Mouse (Mus musculus) limb, embryonic 10.5 days (tissue): ENCODE data around the gene Shd. TPM values are rescaled to one million over a fixed set of nuclear protein-coding genes. Genes with fewer than 3 reads are reported as not detected.

Experiments
- DNase-seq: peaks from one replicate; pipeline ENCODE4 v3.0.0-alpha.2; 2017; ENCODE audit warnings: low spot score
- H3K27ac ChIP-seq: fragments of 300-500 bp; sonication (generic); 2 replicates; pipeline ENCODE4 v1.5.1; 2016; ENCODE audit warnings: mild to moderate bottlenecking
- H3K27me3 ChIP-seq: fragments of 300-500 bp; sonication (generic); 2 replicates; pipeline ENCODE4 v1.6.1; 2016; ENCODE audit warnings: low read depth, mild to moderate bottlenecking; ENCODE audit not compliant: poor library complexity, severe bottlenecking
- H3K36me3 ChIP-seq: fragments of 300-500 bp; sonication (generic); 2 replicates; pipeline ENCODE4 v1.6.1; 2016; ENCODE audit warnings: mild to moderate bottlenecking, moderate library complexity
- H3K4me1 ChIP-seq: fragments of 300-500 bp; sonication (generic); 2 replicates; pipeline ENCODE4 v1.6.1; 2016
- H3K4me3 ChIP-seq: fragments of 300-500 bp; sonication (generic); 2 replicates; pipeline ENCODE4 v1.5.1; 2016; ENCODE audit warnings: mild to moderate bottlenecking, moderate library complexity
- H3K9me3 ChIP-seq: fragments of 300-500 bp; sonication (generic); replicated peaks from 2 replicates; pipeline ENCODE4 v1.6.1; 2016; ENCODE audit warnings: mild to moderate bottlenecking
- WGBS: fragments of 180-500 bp; shearing (Covaris S2); methylation state at CpG from one replicate; pipeline ENCODE4 v1.1.7; 2016; 5-methylcytosine and 5-hydroxymethylcytosine counted together
- polyA plus RNA-seq: library from polyadenylated mRNA; unstranded; fragments of >200 nt; fragmentation: Nextera tagmentation; extraction: Ambion mirVana; gene quantifications from 2 replicates; pipeline ENCODE4 v1.2.1, GENCODE M21; 2016

Shd gene
- polyA plus RNA-seq, 1 experiment from 2014 or later = 39.7 TPM

GRCm38 (mm10) chr17:56015293-56015692, 45.0 kb downstream of the Shd start:
- Histone ChIP-seq H3K9me3 (no peaks in the 10 kb centered on the region), H3K4me1 (peaks cover 10% of the 10 kb centered on the region), H3K4me3 (no peak overlapping the region), H3K27ac (no peak overlapping the region), H3K27me3 (no peaks in the 10 kb centered on the region), H3K36me3 (peaks cover 97% of the 10 kb centered on the region)
- WGBS = 94% methylated on average over 9 of the region's 9 CpGs
- DNase-seq = no peak

DNA sequence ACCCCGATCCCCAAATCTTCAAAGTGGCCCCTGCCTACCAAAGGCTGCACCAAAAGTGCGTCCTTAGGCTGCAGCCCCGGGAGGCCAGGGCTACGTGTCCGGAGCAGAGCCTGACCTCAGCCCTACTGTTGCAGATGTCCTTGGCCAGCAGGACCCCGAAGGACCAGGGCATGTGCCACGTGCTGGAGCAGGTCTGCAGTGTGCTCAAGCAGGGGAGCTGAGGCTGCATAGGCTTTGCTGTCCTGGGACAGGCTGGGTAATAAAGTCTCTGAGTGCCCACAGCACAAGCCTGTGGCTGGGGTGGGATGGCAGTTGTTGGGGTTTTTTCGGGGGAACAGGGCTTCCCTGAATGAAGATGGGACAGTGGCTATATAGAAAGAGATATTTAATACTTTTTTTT, 46.1 kb downstream of the Shd start:
- Histone ChIP-seq H3K9me3 (no peaks in the 10 kb centered on the region), H3K27ac (no peak overlapping the region), H3K4me3 (no peak overlapping the region), H3K36me3 (peaks cover 95% of the 10 kb centered on the region), H3K4me1 (peaks cover 4% of the 10 kb centered on the region; the same call in 1 of the 2 replicates), H3K27me3 (no peaks in the 10 kb centered on the region)
- no peak for DNase-seq
- WGBS = 90% methylated on average over 8 of the region's 8 CpGs

GRCm38 (mm10) chr17:56016793-56017785, 46.8 kb downstream of the Shd start:
- no peaks in the 10 kb centered on the region for H3K27me3 ChIP-seq
- 85% methylated on average over 15 of the region's 15 CpGs for WGBS
- no peak overlapping the region for H3K27ac ChIP-seq
- DNase-seq = no peak
- peaks cover 4% of the 10 kb centered on the region; the same call in 1 of the 2 replicates for H3K4me1 ChIP-seq
- H3K4me3 ChIP-seq = no peak overlapping the region
- peaks cover 91% of the 10 kb centered on the region for H3K36me3 ChIP-seq
- no peaks in the 10 kb centered on the region for H3K9me3 ChIP-seq

- Histone ChIP-seq H3K4me3 (no peak overlapping the region), H3K27ac (no peak overlapping the region), H3K4me1 (peaks cover 8% of the 10 kb centered on the region; the same call in 1 of the 2 replicates), H3K36me3 (peaks cover 93% of the 10 kb centered on the region), H3K9me3 (no peaks in the 10 kb centered on the region), H3K27me3 (no peaks in the 10 kb centered on the region)
- no peak for DNase-seq
- 90% methylated on average over 7 of the region's 7 CpGs for WGBS
Observed at GRCm38 (mm10) chr17:56017848-56018247, 47.6 kb downstream of the Shd start.

- no peak for DNase-seq
- Histone ChIP-seq H3K27me3 (no peaks in the 10 kb centered on the region), H3K9me3 (no peaks in the 10 kb centered on the region), H3K4me1 (peaks cover 13% of the 10 kb centered on the region; the same call in 1 of the 2 replicates), H3K36me3 (peaks cover 93% of the 10 kb centered on the region), H3K27ac (no peak overlapping the region), H3K4me3 (no peak overlapping the region)
- 77% methylated on average over 20 of the region's 20 CpGs for WGBS
Observed at GRCm38 (mm10) chr17:56018347-56019131, 48.3 kb downstream of the Shd start.

GRCm38 (mm10) chr17:56020400-56021084, 50.3 kb downstream of the Shd start:
- H3K27ac ChIP-seq = no peak overlapping the region
- H3K36me3 ChIP-seq = peaks cover 92% of the 10 kb centered on the region
- H3K4me1 ChIP-seq = peaks cover 27% of the 10 kb centered on the region; the same call in 1 of the 2 replicates
- no peak for DNase-seq
- 97% methylated on average over 6 of the region's 6 CpGs for WGBS
- H3K9me3 ChIP-seq = no peaks in the 10 kb centered on the region
- no peaks in the 10 kb centered on the region for H3K27me3 ChIP-seq
- no peak overlapping the region for H3K4me3 ChIP-seq

GRCm38 (mm10) chr17:56021161-56021910, 51.1 kb downstream of the Shd start:
- WGBS = 84% methylated on average over 4 of the region's 4 CpGs
- Histone ChIP-seq H3K9me3 (no peaks in the 10 kb centered on the region), H3K4me3 (no peak overlapping the region), H3K4me1 (peaks cover 27% of the 10 kb centered on the region; the same call in 1 of the 2 replicates), H3K36me3 (peaks cover 84% of the 10 kb centered on the region), H3K27me3 (no peaks in the 10 kb centered on the region), H3K27ac (0 out of 2 replicates have a peak overlapping the region, but pooled peaks have one; percentile 15)
- DNase-seq = no peak

- Histone ChIP-seq H3K4me3 (no peak overlapping the region), H3K27me3 (no peaks in the 10 kb centered on the region), H3K36me3 (peaks cover 79% of the 10 kb centered on the region), H3K9me3 (no peaks in the 10 kb centered on the region), H3K4me1 (peaks cover 36% of the 10 kb centered on the region), H3K27ac (no peak overlapping the region)
- WGBS = 61% methylated on average over 2 of the region's 2 CpGs
- DNase-seq = no peak
Observed at GRCm38 (mm10) chr17:56022131-56022988, 52.1 kb downstream of the Shd start.

DNA sequence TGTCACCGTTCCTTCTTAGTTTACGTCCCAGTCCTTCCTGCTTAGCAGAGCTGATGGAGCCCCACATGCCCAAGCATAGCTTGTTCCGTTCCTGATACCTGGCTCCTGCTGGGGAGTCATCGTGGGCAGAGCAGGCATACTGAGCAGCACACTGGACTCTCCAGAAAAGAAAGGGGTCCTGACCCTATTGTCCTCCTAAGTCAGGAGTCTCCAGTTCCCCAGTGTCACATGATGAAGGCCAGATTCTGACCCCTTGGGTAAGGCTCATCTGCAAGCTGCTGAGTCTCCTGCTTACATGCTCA, 52.7 kb downstream of the Shd start:
- no peak overlapping the region for H3K4me3 ChIP-seq
- peaks cover 41% of the 10 kb centered on the region for H3K4me1 ChIP-seq
- H3K9me3 ChIP-seq = no peaks in the 10 kb centered on the region
- DNase-seq = no peak
- H3K27ac ChIP-seq = no peak overlapping the region
- peaks cover 78% of the 10 kb centered on the region for H3K36me3 ChIP-seq
- 88% methylated on average over 4 of the region's 4 CpGs for WGBS
- no peaks in the 10 kb centered on the region for H3K27me3 ChIP-seq

GRCm38 (mm10) chr17:56023386-56023785, 53.1 kb downstream of the Shd start:
- peaks cover 78% of the 10 kb centered on the region for H3K36me3 ChIP-seq
- peaks cover 40% of the 10 kb centered on the region for H3K4me1 ChIP-seq
- no peaks in the 10 kb centered on the region for H3K27me3 ChIP-seq
- WGBS = 93% methylated on average over 5 of the region's 5 CpGs
- no peak overlapping the region for H3K27ac ChIP-seq
- no peak for DNase-seq
- no peaks in the 10 kb centered on the region for H3K9me3 ChIP-seq
- no peak overlapping the region for H3K4me3 ChIP-seq

GRCm38 (mm10) chr17:56024476-56024875, 54.2 kb downstream of the Shd start:
- no peaks in the 10 kb centered on the region for H3K9me3 ChIP-seq
- no peak for DNase-seq
- H3K36me3 ChIP-seq = peaks cover 78% of the 10 kb centered on the region
- H3K4me1 ChIP-seq = peaks cover 39% of the 10 kb centered on the region
- 78% methylated on average over 2 of the region's 2 CpGs for WGBS
- no peak overlapping the region for H3K27ac ChIP-seq
- H3K4me3 ChIP-seq = no peak overlapping the region
- no peaks in the 10 kb centered on the region for H3K27me3 ChIP-seq
